Mouse (Mus musculus) C2C12 (cell line): ENCODE data around the gene Rpl10a.

Experiments used
- CEBPB ChIP-seq: IDR thresholded peaks from one replicate; pipeline ENCODE4 v1.6.1; 2011; ENCODE audit warnings: low read depth, mild to moderate bottlenecking, control low read depth, moderate library complexity
- CTCF ChIP-seq: IDR thresholded peaks from one replicate; pipeline ENCODE4 v1.5.1; 2011; ENCODE audit not compliant: control insufficient read depth, insufficient read depth, insufficient read length
- FOSL1 ChIP-seq: IDR thresholded peaks from one replicate; pipeline ENCODE4 v1.8.0; 2011; ENCODE audit warnings: mild to moderate bottlenecking, low read length; ENCODE audit not compliant: poor library complexity, insufficient read depth, severe bottlenecking
- MAX ChIP-seq: IDR thresholded peaks from one replicate; pipeline ENCODE4 v1.6.1; 2011; ENCODE audit warnings: mild to moderate bottlenecking, control low read depth
- MYOG ChIP-seq: IDR thresholded peaks from one replicate; pipeline ENCODE4 v1.6.1; 2011; ENCODE audit not compliant: control insufficient read depth, insufficient read length; ENCODE audit errors: extremely low read depth
- USF1 ChIP-seq: IDR thresholded peaks from one replicate; pipeline ENCODE4 v1.6.1; 2011; ENCODE audit warnings: low read depth, mild to moderate bottlenecking, control low read depth, moderate library complexity

- TF ChIP-seq CTCF (no peak), CEBPB (no peak), MYOG (no peak), MAX (no peak), USF1 (no peak), FOSL1 (no peak)
Measured at GRCm38 (mm10) chr17:28344670-28345069, 16.4 kb downstream of the Rpl10a start.
